11 mouse cellular contexts compared by ENCODE assay signal in the genomic region with DNA sequence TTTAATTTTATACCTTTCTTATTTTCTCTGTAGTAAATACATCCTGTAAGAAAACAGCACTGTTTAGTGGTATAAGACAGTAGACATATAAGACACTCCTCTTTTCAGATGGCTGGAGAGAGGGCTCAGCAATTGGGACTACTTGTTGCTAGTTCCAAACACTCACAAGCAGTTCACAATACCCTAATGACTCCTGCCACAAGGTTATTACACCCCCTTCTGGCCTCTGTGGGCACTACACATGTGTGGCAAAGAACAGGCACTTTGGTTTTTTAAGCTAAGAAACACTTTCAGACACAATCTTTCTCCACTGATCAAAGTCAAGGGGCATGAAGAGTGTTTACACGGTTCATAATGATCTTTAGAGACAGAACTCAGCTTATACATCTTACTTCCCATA.
DNase-seq lines count a peak whose midpoint lies in the region; ATAC-seq and TF ChIP-seq lines count a peak whose summit lies in the region.
"Had no signal": no experiment of that assay in that cellular context is flagged by ENCODE, and none has a peak within 500 bp of the region (broad histone marks: within the 10 kb centered on the region; RNA-seq: fewer than 3 reads in every experiment).

No protein-coding gene starts in this region.

- H3K27ac ChIP-seq in forebrain, postnatal 0 days (ENCODE audit: low read depth, low read length) = no peak overlapping the region
- H3K27ac ChIP-seq in forebrain, embryonic 16.5 days (ENCODE audit: low read length) = no peak overlapping the region
- no peak overlapping the region for H3K27ac ChIP-seq in midbrain, embryonic 10.5 days (replicated peaks)
- H3K27ac ChIP-seq in midbrain, embryonic 13.5 days = no peak overlapping the region
- no peak overlapping the region for H3K27ac ChIP-seq in embryonic facial prominence, embryonic 11.5 days (replicated peaks; ENCODE audit: low read depth, low read length)
- H3K27ac ChIP-seq in intestine, embryonic 16.5 days (ENCODE audit: low read length) = no peak overlapping the region
- H3K27ac ChIP-seq: embryonic facial prominence, embryonic 13.5 days; limb, embryonic 15.5 days had no signal

- no peaks in the 10 kb centered on the region for H3K9me3 ChIP-seq in forebrain, postnatal 0 days (ENCODE audit: low read length)
- no peaks in the 10 kb centered on the region for H3K9me3 ChIP-seq in forebrain, embryonic 16.5 days (ENCODE audit: control insufficient read depth, low read length)
- no peaks in the 10 kb centered on the region for H3K9me3 ChIP-seq in midbrain, embryonic 10.5 days (replicated peaks)
- no peaks in the 10 kb centered on the region for H3K9me3 ChIP-seq in midbrain, embryonic 13.5 days
- H3K9me3 ChIP-seq in embryonic facial prominence, embryonic 11.5 days (replicated peaks; ENCODE audit: control insufficient read depth, low read length) = no peaks in the 10 kb centered on the region
- H3K9me3 ChIP-seq in intestine, embryonic 16.5 days (ENCODE audit: control insufficient read depth, low read length) = no peaks in the 10 kb centered on the region
- H3K9me3 ChIP-seq: embryonic facial prominence, embryonic 13.5 days; G1E; limb, embryonic 15.5 days had no signal

- DNase-seq in forebrain, postnatal 0 days = no peak
- peak; percentile 41 for DNase-seq in midbrain, embryonic 10.5 days (ENCODE audit: low spot score)
- peak; percentile 52 for DNase-seq in embryonic facial prominence, embryonic 11.5 days (ENCODE audit: low spot score)
- DNase-seq in right cerebral cortex, adult 2 months (ENCODE audit: low spot score in 2 of 2) = peak; percentile 11 to 39
- no peak for DNase-seq in thymus, adult 18-20 months

- H3K36me3 ChIP-seq in forebrain, postnatal 0 days (ENCODE audit: insufficient read depth) = no peaks in the 10 kb centered on the region
- no peaks in the 10 kb centered on the region for H3K36me3 ChIP-seq in forebrain, embryonic 16.5 days (ENCODE audit: control insufficient read depth, insufficient read depth)
- no peaks in the 10 kb centered on the region for H3K36me3 ChIP-seq in midbrain, embryonic 10.5 days
- H3K36me3 ChIP-seq in midbrain, embryonic 13.5 days = no peaks in the 10 kb centered on the region
- no peaks in the 10 kb centered on the region for H3K36me3 ChIP-seq in embryonic facial prominence, embryonic 11.5 days (replicated peaks; ENCODE audit: control insufficient read depth, insufficient read depth, low read depth, low read length)
- H3K36me3 ChIP-seq in intestine, embryonic 16.5 days (ENCODE audit: control insufficient read depth, insufficient read depth, low read length) = no peaks in the 10 kb centered on the region
- H3K36me3 ChIP-seq: embryonic facial prominence, embryonic 13.5 days; G1E; limb, embryonic 15.5 days had no signal

- WGBS in forebrain, postnatal 0 days = 23% methylated on average over 1 of the region's 1 CpGs
- 21% methylated on average over 1 of the region's 1 CpGs for WGBS in forebrain, embryonic 16.5 days
- WGBS in midbrain, embryonic 10.5 days = 19% methylated on average over 1 of the region's 1 CpGs
- WGBS in midbrain, embryonic 13.5 days = 8% methylated on average over 1 of the region's 1 CpGs
- WGBS in embryonic facial prominence, embryonic 11.5 days = 3% methylated on average over 1 of the region's 1 CpGs
- 20% methylated on average over 1 of the region's 1 CpGs for WGBS in intestine, embryonic 16.5 days

- no peaks in the 10 kb centered on the region for H3K27me3 ChIP-seq in forebrain, postnatal 0 days (ENCODE audit: insufficient read depth, low read length)
- H3K27me3 ChIP-seq in forebrain, embryonic 16.5 days (replicated peaks; ENCODE audit: control insufficient read depth, insufficient read depth, low read length) = no peaks in the 10 kb centered on the region
- H3K27me3 ChIP-seq in midbrain, embryonic 10.5 days (ENCODE audit: low read depth, poor library complexity, severe bottlenecking) = no peaks in the 10 kb centered on the region
- H3K27me3 ChIP-seq in midbrain, embryonic 13.5 days = no peaks in the 10 kb centered on the region
- H3K27me3 ChIP-seq in embryonic facial prominence, embryonic 11.5 days (ENCODE audit: control insufficient read depth, insufficient read depth, low read length) = no peaks in the 10 kb centered on the region
- H3K27me3 ChIP-seq in intestine, embryonic 16.5 days (replicated peaks; ENCODE audit: control insufficient read depth, insufficient read depth, low read length) = no peaks in the 10 kb centered on the region
- H3K27me3 ChIP-seq: embryonic facial prominence, embryonic 13.5 days; limb, embryonic 15.5 days had no signal

- TF ChIP-seq CTCF in forebrain, postnatal 0 days (IDR thresholded peaks at IDR 0.05; ENCODE audit: low read depth) = peak; percentile 50; the same call in 1 of the 2 replicates

- no peak overlapping the region for H3K4me3 ChIP-seq in forebrain, postnatal 0 days (ENCODE audit: low read depth, low read length)
- H3K4me3 ChIP-seq in forebrain, embryonic 16.5 days (replicated peaks; ENCODE audit: low read length) = no peak overlapping the region
- no peak overlapping the region for H3K4me3 ChIP-seq in midbrain, embryonic 10.5 days
- H3K4me3 ChIP-seq in midbrain, embryonic 13.5 days (replicated peaks) = no peak overlapping the region
- no peak overlapping the region for H3K4me3 ChIP-seq in embryonic facial prominence, embryonic 11.5 days (ENCODE audit: low read depth, low read length)
- H3K4me3 ChIP-seq in intestine, embryonic 16.5 days (ENCODE audit: low read length) = no peak overlapping the region
- H3K4me3 ChIP-seq: embryonic facial prominence, embryonic 13.5 days; limb, embryonic 15.5 days had no signal

- no peak for ATAC-seq in forebrain, postnatal 0 days
- no peak for ATAC-seq in forebrain, embryonic 16.5 days
- no peak for ATAC-seq in midbrain, embryonic 13.5 days
- ATAC-seq in embryonic facial prominence, embryonic 11.5 days (replicated peaks; ENCODE audit: insufficient number of reproducible peaks, low FRiP score, low TSS enrichment, low read depth) = no peak
- ATAC-seq in intestine, embryonic 16.5 days = no peak

- H3K4me2 ChIP-seq in forebrain, postnatal 0 days (ENCODE audit: low read depth) = no peak overlapping the region
- H3K4me2 ChIP-seq in forebrain, embryonic 16.5 days (ENCODE audit: low read length) = no peak overlapping the region
- no peak overlapping the region for H3K4me2 ChIP-seq in midbrain, embryonic 13.5 days (replicated peaks)
- H3K4me2 ChIP-seq in embryonic facial prominence, embryonic 11.5 days (ENCODE audit: low read depth, low read length) = no peak overlapping the region
- H3K4me2 ChIP-seq in intestine, embryonic 16.5 days (ENCODE audit: low read depth, low read length) = no peak overlapping the region
- H3K4me2 ChIP-seq: embryonic facial prominence, embryonic 13.5 days; limb, embryonic 15.5 days had no signal

- H3K4me1 ChIP-seq in forebrain, postnatal 0 days (ENCODE audit: insufficient read depth) = no peaks in the 10 kb centered on the region
- H3K4me1 ChIP-seq in forebrain, embryonic 16.5 days (replicated peaks; ENCODE audit: control insufficient read depth, insufficient read depth, low read length) = no peaks in the 10 kb centered on the region
- H3K4me1 ChIP-seq in midbrain, embryonic 10.5 days = no peaks in the 10 kb centered on the region
- no peaks in the 10 kb centered on the region for H3K4me1 ChIP-seq in midbrain, embryonic 13.5 days (replicated peaks)
- no peaks in the 10 kb centered on the region for H3K4me1 ChIP-seq in embryonic facial prominence, embryonic 11.5 days (ENCODE audit: control insufficient read depth, insufficient read depth, low read length)
- H3K4me1 ChIP-seq in intestine, embryonic 16.5 days (ENCODE audit: control insufficient read depth, insufficient read depth, low read length) = no peaks in the 10 kb centered on the region
- H3K4me1 ChIP-seq: embryonic facial prominence, embryonic 13.5 days; limb, embryonic 15.5 days had no signal

- H3K9ac ChIP-seq in forebrain, postnatal 0 days = no peak overlapping the region
- no peak overlapping the region for H3K9ac ChIP-seq in forebrain, embryonic 16.5 days (replicated peaks; ENCODE audit: low read depth, low read length)
- H3K9ac ChIP-seq in midbrain, embryonic 13.5 days (replicated peaks) = no peak overlapping the region
- H3K9ac ChIP-seq in embryonic facial prominence, embryonic 11.5 days (replicated peaks; ENCODE audit: low read length) = no peak overlapping the region
- H3K9ac ChIP-seq in intestine, embryonic 16.5 days (ENCODE audit: low read depth, low read length) = no peak overlapping the region
- H3K9ac ChIP-seq: embryonic facial prominence, embryonic 13.5 days; limb, embryonic 15.5 days had no signal

Comparison
In these comparisons a context has a peak if more than half of its experiments do, and no peak if none do; other contexts are left out.
1. DNase-seq: peak in midbrain, embryonic 10.5 days (single experiment), embryonic facial prominence, embryonic 11.5 days (single experiment) and right cerebral cortex, adult 2 months (2 of 2); none in forebrain, postnatal 0 days (single experiment) and thymus, adult 18-20 months (0 of 2).